Mouse (Mus musculus): ENCODE results near the gene Sorbs1. TPM values are rescaled to one million over a fixed set of nuclear protein-coding genes. Genes with fewer than 3 reads are reported as not detected.

The Sorbs1 gene
- polyA plus RNA-seq, 1 experiment from 2014 or later, result 73.8 TPM

GRCm38 (mm10) chr19:40310410-40311130 is 203.0 kb downstream of the Sorbs1 start:
- H3K4me2 ChIP-seq (replicated peaks; ENCODE audit: low read depth), result no peak overlapping the region
- no peak for ATAC-seq
- no peak overlapping the region for H3K4me3 ChIP-seq (ENCODE audit: low read depth, low read length)
- no peaks in the 10 kb centered on the region for H3K27me3 ChIP-seq (replicated peaks; ENCODE audit: control insufficient read depth, insufficient read depth, low read length)
- H3K4me1 ChIP-seq (replicated peaks; ENCODE audit: control insufficient read depth, insufficient read depth, low read length), result peaks cover 6% of the 10 kb centered on the region
- no peak overlapping the region for H3K9ac ChIP-seq (ENCODE audit: low read depth, low read length)
- no peak overlapping the region for H3K27ac ChIP-seq (ENCODE audit: low read depth, low read length)
- no peak for TF ChIP-seq CTCF (IDR thresholded peaks at IDR 0.05; ENCODE audit: low read depth)
- WGBS, result 90% methylated on average over 15 of the region's 15 CpGs
- H3K36me3 ChIP-seq (ENCODE audit: control insufficient read depth, insufficient read depth), result peaks cover 43% of the 10 kb centered on the region
- H3K9me3 ChIP-seq (ENCODE audit: control insufficient read depth), result no peaks in the 10 kb centered on the region

GRCm38 (mm10) chr19:40309911-40310310 is 203.7 kb downstream of the Sorbs1 start:
- no peak for ATAC-seq
- H3K36me3 ChIP-seq (ENCODE audit: control insufficient read depth, insufficient read depth), result peaks cover 43% of the 10 kb centered on the region
- H3K4me2 ChIP-seq (replicated peaks; ENCODE audit: low read depth), result no peak overlapping the region
- H3K9ac ChIP-seq (ENCODE audit: low read depth, low read length), result no peak overlapping the region
- WGBS, result 91% methylated on average over 12 of the region's 12 CpGs
- no peaks in the 10 kb centered on the region for H3K9me3 ChIP-seq (ENCODE audit: control insufficient read depth)
- no peaks in the 10 kb centered on the region for H3K27me3 ChIP-seq (replicated peaks; ENCODE audit: control insufficient read depth, insufficient read depth, low read length)
- H3K4me3 ChIP-seq (ENCODE audit: low read depth, low read length), result no peak overlapping the region
- no peak overlapping the region for H3K27ac ChIP-seq (ENCODE audit: low read depth, low read length)
- no peak for TF ChIP-seq CTCF (IDR thresholded peaks at IDR 0.05; ENCODE audit: low read depth)
- peaks cover 6% of the 10 kb centered on the region for H3K4me1 ChIP-seq (replicated peaks; ENCODE audit: control insufficient read depth, insufficient read depth, low read length)

- WGBS, result 43% methylated on average over 7 of the region's 7 CpGs
- ATAC-seq, result peak; percentile 96
- H3K4me3 ChIP-seq (ENCODE audit: low read depth, low read length), result no peak overlapping the region
Observed at GRCm38 (mm10) chr19:40307550-40307949, 206.0 kb downstream of the Sorbs1 start.

GRCm38 (mm10) chr19:40306631-40307030 is 206.9 kb downstream of the Sorbs1 start:
- no peak overlapping the region for H3K9ac ChIP-seq (ENCODE audit: low read depth, low read length)
- H3K4me2 ChIP-seq (replicated peaks; ENCODE audit: low read depth), result no peak overlapping the region
- no peak for TF ChIP-seq CTCF (IDR thresholded peaks at IDR 0.05; ENCODE audit: low read depth)
- H3K27me3 ChIP-seq (replicated peaks; ENCODE audit: control insufficient read depth, insufficient read depth, low read length), result no peaks in the 10 kb centered on the region
- H3K4me1 ChIP-seq (replicated peaks; ENCODE audit: control insufficient read depth, insufficient read depth, low read length), result peaks cover 6% of the 10 kb centered on the region
- no peak overlapping the region for H3K4me3 ChIP-seq (ENCODE audit: low read depth, low read length)
- peaks cover 30% of the 10 kb centered on the region; the same call in 1 of the 2 replicates for H3K36me3 ChIP-seq (ENCODE audit: control insufficient read depth, insufficient read depth)
- 77% methylated on average over 2 of the region's 2 CpGs for WGBS
- H3K27ac ChIP-seq (ENCODE audit: low read depth, low read length), result no peak overlapping the region
- no peak for ATAC-seq
- no peaks in the 10 kb centered on the region for H3K9me3 ChIP-seq (ENCODE audit: control insufficient read depth)

More at GRCm38 (mm10) chr19:40307550-40307949, 206.0 kb downstream of the Sorbs1 start:
- no peak for TF ChIP-seq CTCF (IDR thresholded peaks at IDR 0.05; ENCODE audit: low read depth)
- Histone ChIP-seq H3K36me3 (ENCODE audit: control insufficient read depth, insufficient read depth) (peaks cover 34% of the 10 kb centered on the region; the same call in 1 of the 2 replicates), H3K9ac (ENCODE audit: low read depth, low read length) (no peak overlapping the region), H3K4me2 (replicated peaks; ENCODE audit: low read depth) (no peak overlapping the region), H3K27me3 (replicated peaks; ENCODE audit: control insufficient read depth, insufficient read depth, low read length) (no peaks in the 10 kb centered on the region), H3K4me1 (replicated peaks; ENCODE audit: control insufficient read depth, insufficient read depth, low read length) (peaks cover 6% of the 10 kb centered on the region), H3K9me3 (ENCODE audit: control insufficient read depth) (no peaks in the 10 kb centered on the region), H3K27ac (ENCODE audit: low read depth, low read length) (0 out of 2 replicates have a peak overlapping the region, but pooled peaks have one; percentile 15)

- Histone ChIP-seq H3K27me3 (replicated peaks; ENCODE audit: control insufficient read depth, insufficient read depth, low read length) (no peaks in the 10 kb centered on the region), H3K4me2 (replicated peaks; ENCODE audit: low read depth) (no peak overlapping the region), H3K4me3 (ENCODE audit: low read depth, low read length) (no peak overlapping the region), H3K27ac (ENCODE audit: low read depth, low read length) (no peak overlapping the region), H3K36me3 (ENCODE audit: control insufficient read depth, insufficient read depth) (peaks cover 20% of the 10 kb centered on the region; the same call in 1 of the 2 replicates), H3K4me1 (replicated peaks; ENCODE audit: control insufficient read depth, insufficient read depth, low read length) (peaks cover 6% of the 10 kb centered on the region), H3K9ac (ENCODE audit: low read depth, low read length) (no peak overlapping the region), H3K9me3 (ENCODE audit: control insufficient read depth) (no peaks in the 10 kb centered on the region)
- TF ChIP-seq CTCF (IDR thresholded peaks at IDR 0.05; ENCODE audit: low read depth), result no peak
- 63% methylated on average over 7 of the region's 7 CpGs for WGBS
- no peak for ATAC-seq
Observed at GRCm38 (mm10) chr19:40305456-40305855, 208.1 kb downstream of the Sorbs1 start.

- TF ChIP-seq CTCF (IDR thresholded peaks at IDR 0.05; ENCODE audit: low read depth), result peak; percentile 49
- ATAC-seq, result no peak
- no peaks in the 10 kb centered on the region for H3K27me3 ChIP-seq (replicated peaks; ENCODE audit: control insufficient read depth, insufficient read depth, low read length)
- H3K36me3 ChIP-seq (ENCODE audit: control insufficient read depth, insufficient read depth), result peaks cover 11% of the 10 kb centered on the region; the same call in 1 of the 2 replicates
- no peak overlapping the region for H3K4me2 ChIP-seq (replicated peaks; ENCODE audit: low read depth)
- no peak overlapping the region for H3K9ac ChIP-seq (ENCODE audit: low read depth, low read length)
- H3K4me1 ChIP-seq (replicated peaks; ENCODE audit: control insufficient read depth, insufficient read depth, low read length), result peaks cover 13% of the 10 kb centered on the region
- H3K4me3 ChIP-seq (ENCODE audit: low read depth, low read length), result no peak overlapping the region
- H3K27ac ChIP-seq (ENCODE audit: low read depth, low read length), result 0 out of 2 replicates have a peak overlapping the region, but pooled peaks have one; percentile 15
- WGBS, result 73% methylated on average over 9 of the region's 9 CpGs
- no peaks in the 10 kb centered on the region for H3K9me3 ChIP-seq (ENCODE audit: control insufficient read depth)
Observed at GRCm38 (mm10) chr19:40302916-40303315, 210.7 kb downstream of the Sorbs1 start.

Measured in intestine, postnatal 0 days (tissue).